Mouse (Mus musculus) B cell, adult 2 months (primary cell): ENCODE results near the gene Eme1.
A peak's percentile ranks its signal among the peaks of the same experiment; 100 is the strongest.
"Not testable (repeated sequence)": the region's sequence is repeated elsewhere in the genome, so short reads cannot be mapped to it uniquely, and the experiment has no call there.

ENCODE experiments used
- DNase-seq, 2 experiments: peaks; one replicate each; pipeline ENCODE4 v3.0.0; 2022

Gene Eme1

DNA sequence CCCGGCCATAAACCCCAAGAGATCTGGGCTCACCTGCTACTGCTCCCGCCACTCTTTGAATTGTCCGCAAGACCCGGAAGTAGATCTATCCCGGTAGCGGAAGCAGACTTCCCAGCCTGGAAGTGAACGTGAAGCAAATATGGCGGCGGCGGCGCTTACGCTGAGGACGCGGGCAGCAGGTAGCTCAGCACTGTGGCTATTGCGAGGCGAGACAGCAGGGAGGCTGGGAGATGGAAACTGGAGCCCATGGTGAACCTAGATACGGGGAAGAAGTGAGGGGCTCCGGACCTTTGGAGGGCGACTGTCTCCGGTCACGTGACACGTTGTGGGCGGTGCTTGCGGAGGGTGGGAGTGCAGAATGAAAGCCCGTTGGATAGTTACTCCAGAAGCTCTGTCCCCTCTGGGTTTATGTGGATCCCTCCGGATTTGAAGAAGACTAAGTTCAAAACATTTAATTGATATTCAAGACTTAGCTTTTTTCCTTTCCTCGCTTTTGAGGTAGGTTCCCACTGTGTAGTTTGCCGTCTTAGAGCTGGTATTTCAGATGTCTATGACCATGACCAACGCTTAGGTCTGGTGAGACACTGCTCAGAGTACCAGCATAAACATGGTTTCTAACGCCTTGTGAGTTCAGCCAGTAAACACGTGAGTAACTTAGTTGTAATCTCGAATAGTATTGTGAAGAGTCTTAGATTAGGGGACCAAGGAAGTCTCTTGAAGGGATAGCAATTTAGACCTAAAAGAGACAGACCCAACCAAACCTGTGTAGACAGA lies at the start of gene Eme1, which contains the start of gene Mrpl27:
TSS of gene Eme1 (minus strand) at position 302 of the 774 bp plus-strand sequence.
TSS of gene Mrpl27 (plus strand) at position 105 of the 774 bp plus-strand sequence.
- peak; percentile 89 to 90 for DNase-seq

DNA sequence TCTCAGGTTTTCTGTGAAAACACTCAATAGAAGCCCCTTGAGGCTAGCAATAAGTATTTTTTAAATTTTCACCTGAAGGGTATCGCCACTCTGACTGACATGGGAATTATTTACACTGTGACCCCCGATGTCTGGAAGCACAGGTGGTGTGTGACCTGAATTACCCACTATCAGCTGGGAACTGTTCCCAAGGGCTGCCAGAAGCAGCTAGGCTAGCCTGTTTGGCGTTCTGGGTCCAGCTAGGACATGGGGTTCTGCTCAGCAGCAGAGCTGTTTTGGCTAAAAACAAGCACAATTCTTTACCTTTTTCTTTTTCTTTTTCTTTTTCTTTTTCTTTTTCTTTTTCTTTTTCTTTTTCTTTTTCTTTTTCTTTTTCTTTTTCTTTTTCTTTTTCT lies 48.4 kb upstream of the Eme1 start:
- no peak for DNase-seq

GRCm38 (mm10) chr11:94701401-94702215 lies 47.8 kb upstream of the Eme1 start:
- DNase-seq, result no peak

- no peak for DNase-seq
These were observed 45.6 kb upstream of the Eme1 start for GRCm38 (mm10) chr11:94699399-94699798.

DNA sequence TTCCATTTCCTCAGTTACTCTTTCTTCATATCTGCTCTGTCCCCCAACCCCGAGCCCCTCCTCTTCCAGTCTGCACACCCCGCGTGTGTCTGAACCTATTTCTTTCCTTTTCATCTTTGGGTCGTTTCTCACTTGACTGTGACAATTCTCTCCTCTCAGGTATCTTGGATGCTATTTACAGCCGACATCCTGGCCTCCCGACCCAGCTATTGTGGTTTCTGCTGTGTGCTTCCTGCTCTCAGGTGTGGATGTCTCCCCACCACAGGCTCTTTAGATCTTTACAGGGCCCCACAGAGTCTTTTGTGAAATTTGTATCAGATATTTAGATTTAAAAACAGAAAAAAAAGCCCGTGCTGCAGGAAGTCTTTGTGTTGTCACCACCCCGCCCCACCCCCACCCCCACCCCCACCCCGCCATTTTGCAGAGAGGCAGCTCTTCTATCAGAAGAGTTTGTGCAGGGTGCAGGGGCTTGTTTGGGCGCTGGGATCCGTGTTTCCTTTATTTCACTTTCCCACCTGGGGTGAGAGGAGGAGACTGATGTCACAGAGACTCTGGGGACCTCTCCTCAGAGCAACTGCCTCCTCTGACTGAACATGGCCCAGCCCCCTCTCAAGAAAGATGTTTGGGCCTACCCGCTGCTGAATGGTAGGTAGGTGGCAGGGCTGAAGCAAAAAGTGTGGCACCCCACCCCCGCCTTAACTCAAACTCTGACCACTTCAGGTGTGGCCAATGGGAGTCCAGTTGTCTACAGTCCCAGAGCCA lies 44.1 kb upstream of the Eme1 start:
- no peak for DNase-seq

- no peak for DNase-seq
These were observed 43.4 kb upstream of the Eme1 start for GRCm38 (mm10) chr11:94697140-94697539.

- no peak for DNase-seq
These were observed 41.7 kb upstream of the Eme1 start for GRCm38 (mm10) chr11:94695508-94695907.

- DNase-seq, result not testable (repeated sequence)
These were observed 38.7 kb upstream of the Eme1 start for GRCm38 (mm10) chr11:94692502-94692901.

GRCm38 (mm10) chr11:94687178-94687577 lies 33.4 kb upstream of the Eme1 start:
- DNase-seq, result no peak

- DNase-seq, result no peak
These were observed 28.7 kb upstream of the Eme1 start for GRCm38 (mm10) chr11:94682427-94682826.

DNA sequence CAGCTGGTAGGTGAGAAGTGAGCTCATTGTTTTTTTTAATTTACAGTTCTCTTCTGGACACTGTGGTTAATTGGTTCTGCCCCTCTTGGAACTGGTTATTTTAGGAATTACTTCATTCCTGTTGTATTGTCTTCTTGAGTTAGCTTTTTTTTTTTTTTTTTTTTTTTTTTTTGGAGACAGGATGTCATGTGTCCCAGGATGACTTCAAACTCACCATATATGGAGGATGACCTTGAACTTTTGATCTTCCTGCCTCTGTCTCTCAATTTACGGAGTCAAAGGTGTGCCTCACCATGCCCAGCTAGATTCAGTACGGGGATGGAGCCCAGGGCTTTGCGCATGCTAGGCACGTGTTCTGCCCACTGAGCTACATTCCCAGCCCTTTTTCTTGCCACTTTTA lies 27.9 kb upstream of the Eme1 start:
- no peak for DNase-seq

DNA sequence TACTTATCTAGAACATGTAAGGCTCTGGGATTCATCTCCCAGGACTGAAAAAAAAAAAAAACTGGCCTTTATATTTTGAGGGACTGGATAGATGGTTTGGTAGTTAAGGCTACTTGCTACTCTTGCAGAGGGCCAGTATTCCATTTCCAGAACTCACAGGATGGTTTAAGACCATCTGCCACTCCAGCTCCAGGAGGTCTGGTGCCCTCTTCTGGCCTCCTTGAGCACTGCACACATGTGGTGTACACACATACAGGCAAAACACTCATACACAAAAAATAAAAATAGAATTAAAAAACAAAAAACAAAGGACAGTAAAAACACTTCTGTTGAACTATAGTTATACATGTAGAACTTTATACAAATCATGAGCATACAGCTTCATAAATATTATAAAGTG lies 26.9 kb upstream of the Eme1 start:
- DNase-seq, result peak; percentile 15 to 24

- DNase-seq, result no peak
These were observed 23.9 kb upstream of the Eme1 start for GRCm38 (mm10) chr11:94677607-94678145.

- DNase-seq, result peak; percentile 97 to 98
These were observed 23.2 kb upstream of the Eme1 start, which contains the start of gene Xylt2 for GRCm38 (mm10) chr11:94676754-94677606. Gene Xylt2 (minus strand): TSS chr11:94677515.

DNA sequence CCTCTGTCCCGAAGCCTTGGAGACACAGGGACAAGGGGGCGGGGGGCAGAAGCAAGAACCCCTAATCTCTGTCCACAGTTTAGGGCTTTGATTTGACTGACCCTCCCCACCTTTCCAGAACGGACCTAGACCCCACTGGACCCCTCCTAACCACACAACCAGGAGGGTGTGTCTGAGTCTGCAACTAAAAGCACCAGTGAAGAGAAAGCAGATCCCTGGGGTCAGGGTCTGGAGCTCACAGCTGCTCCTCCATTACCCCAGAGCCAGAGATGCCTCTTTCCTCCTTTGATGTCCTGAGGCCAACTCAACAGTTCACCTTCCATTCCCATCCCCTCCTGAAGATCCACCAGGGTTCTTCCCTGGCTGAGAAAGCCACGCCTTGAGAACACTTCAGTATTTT lies 22.5 kb upstream of the Eme1 start:
- no peak for DNase-seq

- no peak for DNase-seq
These were observed 21.7 kb upstream of the Eme1 start for GRCm38 (mm10) chr11:94675446-94675845.

DNA sequence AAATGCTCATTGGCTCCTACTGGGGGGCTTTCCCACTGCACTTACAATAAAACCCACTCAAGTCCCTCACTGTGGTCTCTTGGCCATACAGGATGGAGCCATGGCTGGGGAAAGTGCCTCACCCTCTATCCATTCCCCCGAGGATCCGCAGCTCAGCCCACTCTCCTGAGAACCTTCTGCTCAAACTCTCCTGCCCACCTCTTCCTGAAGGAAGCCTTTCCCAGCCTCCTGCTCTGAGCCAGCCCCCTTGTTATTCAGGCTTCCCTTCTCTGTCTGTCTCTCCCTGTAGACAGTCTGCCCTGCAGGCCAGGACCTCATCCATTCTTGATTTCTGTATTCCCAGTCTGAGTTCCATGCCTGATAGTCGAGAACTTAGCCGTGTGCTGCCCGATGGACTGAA lies 21.2 kb upstream of the Eme1 start:
- no peak for DNase-seq

GRCm38 (mm10) chr11:94665281-94665680 lies 11.5 kb upstream of the Eme1 start:
- DNase-seq, result no peak

DNA sequence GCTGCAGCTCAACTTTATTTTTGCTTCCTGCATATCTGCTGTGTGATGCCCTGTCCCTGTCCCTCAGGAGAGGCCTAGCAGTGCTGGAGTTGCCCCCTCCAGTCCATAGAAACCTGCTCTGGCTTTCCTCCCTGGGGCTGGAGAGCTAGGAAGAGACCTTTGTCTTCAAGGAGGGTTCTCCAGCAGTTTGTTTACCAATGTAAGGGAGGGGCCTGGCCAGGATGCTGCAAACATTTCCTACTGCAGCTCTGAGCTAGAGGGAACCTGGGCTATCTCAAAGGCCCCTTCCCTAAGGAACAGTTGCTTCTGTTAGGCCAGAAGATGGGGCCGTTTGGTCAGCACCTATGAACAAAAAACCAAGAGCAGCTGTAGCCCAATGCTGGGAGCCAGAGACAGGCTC lies 7.6 kb upstream of the Eme1 start:
- DNase-seq, result no peak

DNA sequence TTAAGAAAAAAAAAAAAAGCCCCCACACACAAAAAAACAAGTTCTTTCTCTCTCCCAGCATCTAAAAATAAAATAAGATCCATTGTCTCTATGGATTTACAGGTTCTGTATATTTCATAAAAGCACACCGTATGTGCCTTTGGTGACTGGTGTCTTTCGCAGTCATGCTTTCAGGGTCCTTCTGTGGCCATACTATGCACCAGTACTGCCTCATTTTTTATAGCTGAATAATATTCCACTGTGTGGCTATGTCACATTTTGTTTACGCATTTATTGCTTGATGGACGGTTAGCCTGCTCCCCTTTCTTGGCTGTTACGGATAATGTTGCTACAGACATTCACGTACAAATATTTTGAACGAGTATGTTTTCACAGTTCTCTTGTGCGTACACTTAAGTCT lies 791 bp downstream of the Eme1 start:
- DNase-seq, result no peak

GRCm38 (mm10) chr11:94651241-94651640 lies 2.5 kb downstream of the Eme1 start:
- DNase-seq, result not testable (repeated sequence)

DNA sequence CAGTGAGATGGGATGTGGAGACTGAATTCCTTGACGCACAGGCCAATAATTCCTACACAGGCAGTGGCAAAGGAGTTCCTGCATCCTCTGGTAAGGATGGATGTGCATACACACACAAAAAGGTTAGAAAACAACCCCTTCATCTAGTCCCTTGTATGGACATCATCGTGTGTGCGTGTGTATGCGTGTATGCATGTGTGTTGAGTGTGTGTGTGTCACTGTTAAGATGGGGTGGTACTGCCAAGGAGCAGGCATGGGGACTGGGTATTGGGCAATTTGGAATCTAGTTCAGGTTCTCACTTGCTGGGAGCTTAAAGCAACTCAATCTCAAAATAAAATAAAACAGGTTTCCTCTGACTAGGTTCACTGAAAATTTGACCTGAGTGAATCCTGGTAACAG lies 7.3 kb downstream of the Eme1 start:
- no peak for DNase-seq
